Mouse (Mus musculus) kidney, postnatal 4 days (tissue): ENCODE data around the gene Rbpms2.

Experiments
- DNase-seq, 2 experiments: peaks; one replicate each; pipeline ENCODE4 v3.0.0; 2021; ENCODE audit warnings: mixed read lengths in 2 of 2

The Rbpms2 gene

GRCm38 (mm10) chr9:65697992-65698391 is 68.5 kb downstream of the Rbpms2 start:
- DNase-seq: no peak

- no peak for DNase-seq
Measured at GRCm38 (mm10) chr9:65700504-65700903, 71.1 kb downstream of the Rbpms2 start.

GRCm38 (mm10) chr9:65702286-65702685 is 72.8 kb downstream of the Rbpms2 start:
- no peak for DNase-seq

GRCm38 (mm10) chr9:65703241-65703640 is 73.8 kb downstream of the Rbpms2 start:
- no peak for DNase-seq

GRCm38 (mm10) chr9:65703926-65704595 is 74.6 kb downstream of the Rbpms2 start:
- DNase-seq: no peak
